Mouse (Mus musculus) E14TG2a.4 (cell line): Measurements from ENCODE around the gene Slc16a7.

ENCODE experiments used
- CTCF ChIP-seq: conservative IDR thresholded peaks from 2 replicates; pipeline ENCODE4 v1.5.1; 2014; ENCODE audit warnings: low read length
- NANOG ChIP-seq: IDR thresholded peaks from 2 replicates; pipeline ENCODE4 v1.6.1; 2014; ENCODE audit warnings: borderline replicate concordance, low read length, mixed read lengths

GRCm38 (mm10) chr10:125331334-125331733, 57.9 kb downstream of the Slc16a7 start:
- TF ChIP-seq CTCF (no peak), NANOG (no peak)
